Mouse (Mus musculus): ENCODE measurements around the gene Frat2. TPM values are rescaled to one million over a fixed set of nuclear protein-coding genes. Genes with fewer than 3 reads are reported as not detected.

The Frat2 gene
- polyA plus RNA-seq, 1 experiment from 2014 or later: 5.0 TPM

DNA sequence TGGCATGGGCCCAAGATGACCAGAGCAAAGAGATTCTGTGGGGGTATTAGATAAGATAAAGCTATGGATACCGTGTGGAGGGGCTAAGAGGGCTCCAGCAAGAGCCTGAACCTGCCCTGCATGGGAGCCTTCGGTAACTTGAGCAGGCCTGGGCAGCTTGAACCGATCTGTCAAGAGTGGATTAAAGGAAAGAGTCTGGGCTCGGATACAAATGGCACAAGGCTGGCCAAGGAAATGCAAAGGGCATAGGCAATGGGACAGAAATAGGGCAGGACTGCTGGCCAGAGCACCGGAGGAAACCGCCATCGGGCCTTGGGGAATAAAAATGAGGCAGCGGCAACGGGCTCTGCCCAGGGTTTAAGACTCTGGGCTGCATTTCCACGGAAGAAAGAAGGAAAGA, 30.6 kb downstream of the Frat2 start:
- Histone ChIP-seq H3K9me3 (0 out of 2 replicates have a peak, but pooled peaks cover 5% of the 10 kb centered on the region), H3K4me1 (replicated peaks) (peaks cover 24% of the 10 kb centered on the region), H3K27me3 (peaks cover 8% of the 10 kb centered on the region), H3K4me2 (peak overlapping the region; percentile 19; the same call in 1 of the 2 replicates), H3K9ac (replicated peaks) (no peak overlapping the region), H3K27ac (peak overlapping the region; percentile 82), H3K36me3 (no peaks in the 10 kb centered on the region), H3K4me3 (replicated peaks) (no peak overlapping the region)
- 41% methylated on average over 10 of the region's 10 CpGs for WGBS
- ATAC-seq (ENCODE audit: insufficient number of reproducible peaks, insufficient read depth, low FRiP score, low TSS enrichment, low read depth): peak; percentile 47; the same call in 1 of the 2 replicates

DNA sequence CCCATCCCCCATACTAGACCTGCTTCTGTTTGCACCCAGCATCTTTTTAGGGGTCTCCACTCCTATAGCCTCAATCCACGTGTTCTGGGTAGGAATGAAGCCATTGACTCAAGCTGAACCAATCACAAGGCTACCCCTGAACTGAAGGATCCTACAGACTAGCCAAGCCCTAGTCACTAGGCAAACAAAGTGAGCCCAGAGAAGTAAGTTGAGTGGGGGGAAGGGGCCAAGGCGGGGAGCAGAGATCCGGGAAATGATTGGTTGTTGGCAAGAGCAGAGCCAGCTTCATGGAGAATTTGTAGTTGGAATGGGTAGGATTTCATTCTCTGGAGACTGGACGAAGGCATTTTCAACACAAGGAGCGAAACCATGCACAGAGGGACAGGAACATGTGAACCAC, 31.0 kb downstream of the Frat2 start:
- 0 out of 2 replicates have a peak, but pooled peaks cover 5% of the 10 kb centered on the region for H3K9me3 ChIP-seq
- H3K4me3 ChIP-seq (replicated peaks): no peak overlapping the region
- peak; percentile 87 for ATAC-seq (ENCODE audit: insufficient number of reproducible peaks, insufficient read depth, low FRiP score, low TSS enrichment, low read depth)
- peaks cover 24% of the 10 kb centered on the region for H3K4me1 ChIP-seq (replicated peaks)
- peak overlapping the region; percentile 19; the same call in 1 of the 2 replicates for H3K4me2 ChIP-seq
- H3K9ac ChIP-seq (replicated peaks): no peak overlapping the region
- WGBS: 49% methylated on average over 5 of the region's 5 CpGs
- H3K27me3 ChIP-seq: peaks cover 8% of the 10 kb centered on the region
- H3K36me3 ChIP-seq: no peaks in the 10 kb centered on the region
- H3K27ac ChIP-seq: peak overlapping the region; percentile 82

DNA sequence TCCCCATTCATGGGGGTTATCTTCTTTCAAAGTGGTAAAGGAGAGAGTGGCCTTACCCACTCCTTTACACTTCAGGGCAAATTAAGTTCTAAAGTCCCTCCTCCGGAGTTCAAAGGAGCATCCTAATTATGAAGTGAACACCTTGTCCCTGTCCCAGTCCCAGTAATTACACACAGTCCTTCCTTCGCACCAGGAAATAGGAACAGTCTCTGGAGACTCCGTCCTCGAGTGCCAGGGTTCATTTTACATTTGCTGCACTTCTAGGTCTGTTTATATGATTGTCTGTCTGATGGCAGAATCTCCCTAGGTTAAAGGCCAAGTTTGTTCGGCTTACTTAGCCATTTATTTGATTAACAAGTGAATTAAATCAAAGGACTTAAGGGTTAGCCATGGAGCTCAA, 31.5 kb downstream of the Frat2 start:
- WGBS: 58% methylated on average over 5 of the region's 5 CpGs
- no peaks in the 10 kb centered on the region for H3K36me3 ChIP-seq
- no peak overlapping the region for H3K4me2 ChIP-seq

DNA sequence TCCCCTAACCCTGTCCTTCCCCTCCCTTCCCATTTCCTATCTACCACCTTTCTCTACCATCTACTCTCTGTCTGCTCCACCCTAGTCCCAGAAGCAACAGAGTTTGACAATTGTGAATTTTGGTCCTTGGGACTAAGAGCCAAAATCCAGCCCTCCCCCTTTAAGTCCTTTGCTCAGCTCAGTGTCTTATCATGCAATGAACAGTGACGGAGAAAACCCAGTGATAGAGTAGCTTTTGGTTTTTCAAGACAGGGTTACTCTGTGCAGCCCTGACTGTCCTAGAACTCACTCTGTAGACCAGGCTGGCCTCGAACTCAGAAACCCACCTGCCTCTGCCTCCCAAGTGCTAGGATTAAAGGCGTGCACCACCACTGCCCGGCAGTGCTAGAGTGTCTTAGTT, 34.6 kb downstream of the Frat2 start:
- ATAC-seq (ENCODE audit: insufficient number of reproducible peaks, insufficient read depth, low FRiP score, low TSS enrichment, low read depth): no peak
- Histone ChIP-seq H3K4me2 (no peak overlapping the region), H3K4me1 (replicated peaks) (peaks cover 18% of the 10 kb centered on the region), H3K27me3 (no peaks in the 10 kb centered on the region), H3K9ac (replicated peaks) (no peak overlapping the region), H3K4me3 (replicated peaks) (no peak overlapping the region), H3K9me3 (0 out of 2 replicates have a peak, but pooled peaks cover 5% of the 10 kb centered on the region), H3K27ac (no peak overlapping the region), H3K36me3 (no peaks in the 10 kb centered on the region)
- WGBS: 90% methylated on average over 4 of the region's 4 CpGs

More for the DNA sequence above, 31.5 kb downstream of the Frat2 start:
- 0 out of 2 replicates have a peak, but pooled peaks cover 5% of the 10 kb centered on the region for H3K9me3 ChIP-seq
- H3K27me3 ChIP-seq: peaks cover 8% of the 10 kb centered on the region
- H3K27ac ChIP-seq: no peak overlapping the region
- no peak overlapping the region for H3K4me3 ChIP-seq (replicated peaks)
- no peak for ATAC-seq (ENCODE audit: insufficient number of reproducible peaks, insufficient read depth, low FRiP score, low TSS enrichment, low read depth)
- H3K9ac ChIP-seq (replicated peaks): no peak overlapping the region
- peaks cover 22% of the 10 kb centered on the region for H3K4me1 ChIP-seq (replicated peaks)

DNA sequence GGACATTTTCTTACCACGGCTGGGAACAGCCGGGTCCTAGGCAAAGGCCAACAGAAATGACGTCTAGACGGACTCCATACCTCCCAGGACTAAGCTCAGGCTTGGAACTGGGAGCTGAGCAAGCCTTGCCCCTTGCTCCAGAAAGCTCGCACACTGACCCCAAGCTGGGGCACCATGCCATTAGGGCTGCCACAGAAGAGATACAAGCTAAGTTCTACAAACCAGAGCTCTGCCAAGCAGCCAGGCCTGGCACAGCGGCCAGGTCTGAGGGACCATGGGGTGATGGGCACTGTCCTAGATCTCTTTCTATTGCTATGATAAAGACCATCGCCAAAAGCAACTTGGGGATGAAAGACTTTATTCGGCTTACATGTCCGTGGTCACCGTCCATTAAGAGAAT, 35.4 kb downstream of the Frat2 start:
- H3K4me1 ChIP-seq (replicated peaks): peaks cover 14% of the 10 kb centered on the region
- ATAC-seq (ENCODE audit: insufficient number of reproducible peaks, insufficient read depth, low FRiP score, low TSS enrichment, low read depth): no peak
- H3K27me3 ChIP-seq: no peaks in the 10 kb centered on the region
- H3K9ac ChIP-seq (replicated peaks): no peak overlapping the region
- no peaks in the 10 kb centered on the region for H3K36me3 ChIP-seq
- H3K27ac ChIP-seq: no peak overlapping the region
- 87% methylated on average over 10 of the region's 10 CpGs for whole genome bisulfite sequencing
- H3K9me3 ChIP-seq: 0 out of 2 replicates have a peak, but pooled peaks cover 5% of the 10 kb centered on the region
- H3K4me2 ChIP-seq: no peak overlapping the region
- H3K4me3 ChIP-seq (replicated peaks): no peak overlapping the region

DNA sequence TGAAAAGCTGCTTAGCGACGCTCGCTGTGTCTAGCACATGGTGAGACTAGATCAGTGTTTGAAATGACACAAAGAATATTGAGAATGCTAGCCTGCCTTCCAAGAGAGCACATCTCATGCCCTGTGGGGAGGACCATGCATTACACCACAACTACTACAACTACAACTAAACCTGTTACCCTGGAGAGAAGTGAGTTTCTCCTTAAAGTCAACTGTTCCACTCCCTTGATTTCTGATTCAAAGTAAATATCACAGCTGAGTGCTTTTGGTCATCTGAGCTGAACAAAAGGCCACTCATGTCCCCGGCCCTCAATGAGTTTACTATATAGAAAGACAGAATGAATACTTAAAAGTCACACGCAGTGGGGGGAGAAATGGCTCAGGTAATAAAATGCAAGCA, 37.9 kb downstream of the Frat2 start:
- Histone ChIP-seq H3K4me3 (replicated peaks) (no peak overlapping the region), H3K27me3 (no peaks in the 10 kb centered on the region), H3K9me3 (peaks cover 12% of the 10 kb centered on the region), H3K27ac (no peak overlapping the region), H3K36me3 (no peaks in the 10 kb centered on the region), H3K9ac (replicated peaks) (no peak overlapping the region), H3K4me1 (replicated peaks) (no peaks in the 10 kb centered on the region), H3K4me2 (no peak overlapping the region)
- 88% methylated on average over 5 of the region's 5 CpGs for WGBS
- no peak for ATAC-seq (ENCODE audit: insufficient number of reproducible peaks, insufficient read depth, low FRiP score, low TSS enrichment, low read depth)

DNA sequence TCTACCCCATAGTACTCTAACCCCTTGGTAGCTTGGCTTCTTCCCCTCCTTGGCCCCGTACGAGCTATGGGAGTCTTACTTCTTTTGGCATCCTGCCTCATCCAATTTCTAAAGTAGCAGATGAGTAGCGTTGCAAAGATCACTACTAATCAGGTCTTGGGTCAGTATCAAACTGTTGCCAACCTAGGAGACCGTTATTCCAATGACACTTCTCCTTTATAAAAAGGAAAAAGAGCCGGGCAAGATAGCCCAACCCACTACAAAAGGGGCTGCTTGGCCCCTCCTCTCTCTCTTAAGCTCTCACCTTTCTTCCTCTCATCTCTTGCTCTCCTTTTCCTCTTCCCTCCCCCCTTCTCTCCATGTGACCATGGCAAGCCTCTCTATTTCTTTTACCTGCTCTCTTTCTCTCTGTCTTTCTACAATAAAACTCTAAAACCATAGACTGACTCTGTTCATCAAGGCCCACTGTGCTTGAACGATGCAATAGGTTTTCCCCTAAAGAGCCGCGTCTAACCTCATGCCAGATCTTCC, 39.8 kb downstream of the Frat2 start:
- Histone ChIP-seq H3K9ac (replicated peaks) (no peak overlapping the region), H3K36me3 (no peaks in the 10 kb centered on the region), H3K4me1 (replicated peaks) (no peaks in the 10 kb centered on the region), H3K27ac (no peak overlapping the region), H3K27me3 (no peaks in the 10 kb centered on the region), H3K4me3 (replicated peaks) (no peak overlapping the region), H3K9me3 (peaks cover 6% of the 10 kb centered on the region), H3K4me2 (no peak overlapping the region)
- ATAC-seq (ENCODE audit: insufficient number of reproducible peaks, insufficient read depth, low FRiP score, low TSS enrichment, low read depth): no peak
- 78% methylated on average over 8 of the region's 8 CpGs for WGBS

DNA sequence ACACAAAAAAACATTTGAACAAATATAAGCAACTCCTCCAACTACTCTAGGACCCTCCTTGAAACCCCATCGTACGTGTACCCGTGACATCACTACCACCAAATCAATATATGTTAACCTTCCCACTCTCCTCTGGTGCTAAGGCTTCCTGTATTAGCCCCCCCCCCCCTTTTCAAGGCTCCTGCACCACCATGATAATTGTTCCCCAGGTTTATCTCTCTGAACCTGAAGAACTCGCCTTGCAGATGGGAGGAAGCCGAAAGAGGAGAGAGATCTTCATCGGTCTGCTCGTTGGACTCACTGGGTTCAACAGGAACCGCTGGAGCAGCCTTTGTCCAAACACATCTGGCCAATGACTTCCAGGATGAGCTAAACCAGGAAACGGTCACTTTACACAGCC, 40.4 kb downstream of the Frat2 start:
- no peaks in the 10 kb centered on the region for H3K27me3 ChIP-seq
- H3K9me3 ChIP-seq: peaks cover 6% of the 10 kb centered on the region
- H3K9ac ChIP-seq (replicated peaks): no peak overlapping the region
- no peak overlapping the region for H3K27ac ChIP-seq
- no peak overlapping the region for H3K4me2 ChIP-seq
- H3K4me3 ChIP-seq (replicated peaks): no peak overlapping the region
- no peaks in the 10 kb centered on the region for H3K36me3 ChIP-seq
- no peaks in the 10 kb centered on the region for H3K4me1 ChIP-seq (replicated peaks)
- no peak for ATAC-seq (ENCODE audit: insufficient number of reproducible peaks, insufficient read depth, low FRiP score, low TSS enrichment, low read depth)
- WGBS: 93% methylated on average over 9 of the region's 9 CpGs

DNA sequence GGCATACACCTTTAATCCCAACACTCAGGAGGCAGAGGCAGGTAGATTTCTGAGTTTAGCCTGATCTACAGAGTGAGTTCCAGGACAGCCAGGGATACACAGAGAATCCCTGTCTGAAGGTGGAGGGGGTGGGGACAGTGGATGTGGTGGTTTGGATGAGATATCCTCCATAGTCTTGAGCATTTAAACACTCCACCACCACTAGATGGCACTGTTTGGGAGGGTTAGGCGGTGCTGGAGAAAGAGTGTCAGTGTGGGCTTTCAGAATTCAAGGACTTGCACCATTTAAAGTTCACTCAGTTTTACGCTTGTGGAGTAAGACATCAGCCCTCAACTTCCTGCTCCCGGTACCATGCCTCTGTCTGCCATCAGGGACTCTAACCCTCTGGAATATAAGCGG, 42.1 kb downstream of the Frat2 start:
- WGBS: 90% methylated on average over 4 of the region's 4 CpGs
- Histone ChIP-seq H3K9me3 (peaks cover 6% of the 10 kb centered on the region), H3K36me3 (no peaks in the 10 kb centered on the region), H3K4me2 (no peak overlapping the region), H3K27me3 (no peaks in the 10 kb centered on the region), H3K4me3 (replicated peaks) (no peak overlapping the region), H3K9ac (replicated peaks) (no peak overlapping the region), H3K4me1 (replicated peaks) (peaks cover 5% of the 10 kb centered on the region; the same call in 1 of the 2 replicates), H3K27ac (no peak overlapping the region)
- ATAC-seq (ENCODE audit: insufficient number of reproducible peaks, insufficient read depth, low FRiP score, low TSS enrichment, low read depth): no peak

DNA sequence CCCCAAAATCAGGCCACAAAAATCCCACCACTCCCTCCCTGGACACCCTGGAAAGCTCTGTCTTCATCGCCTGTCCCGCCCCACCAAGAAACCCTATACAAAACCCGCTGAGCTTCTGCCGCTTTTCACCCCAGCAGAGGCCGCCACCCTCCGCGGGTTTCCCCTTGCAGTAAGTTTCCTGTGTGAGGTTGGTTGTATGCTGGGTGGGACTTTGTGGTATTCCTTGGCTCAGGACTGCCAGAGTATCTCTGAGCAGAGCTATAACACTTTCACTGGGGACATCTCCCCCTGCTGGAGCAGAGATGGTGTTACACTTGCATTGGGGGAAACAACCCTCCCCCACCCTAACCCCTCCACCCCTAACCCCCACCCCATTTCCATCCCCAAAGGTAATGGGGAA, 44.6 kb downstream of the Frat2 start:
- peaks cover 6% of the 10 kb centered on the region for H3K9me3 ChIP-seq
- H3K4me3 ChIP-seq (replicated peaks): no peak overlapping the region
- H3K4me2 ChIP-seq: no peak overlapping the region
- ATAC-seq (ENCODE audit: insufficient number of reproducible peaks, insufficient read depth, low FRiP score, low TSS enrichment, low read depth): no peak
- H3K36me3 ChIP-seq: no peaks in the 10 kb centered on the region
- peaks cover 16% of the 10 kb centered on the region for H3K4me1 ChIP-seq (replicated peaks)
- H3K27ac ChIP-seq: no peak overlapping the region
- H3K27me3 ChIP-seq: peaks cover 4% of the 10 kb centered on the region; the same call in 1 of the 2 replicates
- H3K9ac ChIP-seq (replicated peaks): no peak overlapping the region
- 44% methylated on average over 7 of the region's 7 CpGs for WGBS

DNA sequence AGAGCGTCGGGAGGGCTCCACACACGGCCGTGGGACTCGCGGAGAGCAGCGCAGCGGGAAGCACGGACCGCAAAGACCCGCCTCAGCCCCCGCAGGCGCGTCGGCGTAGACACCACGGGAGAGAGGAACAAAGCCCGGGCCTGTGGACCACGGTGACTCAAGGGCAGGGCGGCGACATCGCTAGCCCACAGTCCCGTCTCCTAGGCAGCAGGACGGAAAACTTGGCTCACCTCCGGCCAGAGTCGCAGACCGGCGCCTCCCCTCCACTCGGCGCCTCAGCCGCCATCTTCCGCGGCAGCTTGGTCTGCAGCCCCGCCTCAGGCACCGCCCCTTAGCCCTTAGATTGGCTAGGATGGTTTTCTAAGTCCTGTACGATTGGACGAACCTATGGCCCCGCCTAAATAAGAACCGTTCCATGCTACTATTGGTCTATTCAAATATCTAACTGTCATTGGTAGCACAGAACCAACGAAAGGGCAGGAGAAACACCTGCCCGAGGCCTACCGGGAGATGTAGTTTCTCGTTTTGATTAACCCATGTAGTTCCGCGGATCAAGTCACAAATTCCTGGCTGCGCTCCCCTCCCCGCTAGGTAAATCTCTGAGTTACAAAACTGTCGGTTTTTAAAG, 46.1 kb downstream of the Frat2 start, which contains the start of gene Arhgap19:
Gene Arhgap19 (minus strand): TSS at position 306 of the 628 bp plus-strand sequence.
- peak; percentile 100 for ATAC-seq (ENCODE audit: insufficient number of reproducible peaks, insufficient read depth, low FRiP score, low TSS enrichment, low read depth)

More for the DNA sequence above, 46.1 kb downstream of the Frat2 start, which contains the start of gene Arhgap19:
- H3K9me3 ChIP-seq: peaks cover 6% of the 10 kb centered on the region
- peak within 1 kb of the TSS; percentile 76 for H3K27ac ChIP-seq
- H3K9ac ChIP-seq (replicated peaks): peak within 1 kb of the TSS; percentile 82
- no peaks in the 10 kb centered on the region for H3K36me3 ChIP-seq
- under 1% methylated on average over 44 of the region's 48 CpGs for WGBS
- H3K4me2 ChIP-seq: peak within 1 kb of the TSS; percentile 70
- H3K4me3 ChIP-seq (replicated peaks): peak within 1 kb of the TSS; percentile 90
- peaks cover 16% of the 10 kb centered on the region for H3K4me1 ChIP-seq (replicated peaks)
- peaks cover 6% of the 10 kb centered on the region; the same call in 1 of the 2 replicates for H3K27me3 ChIP-seq
